Mouse (Mus musculus) lung, postnatal 4 days (tissue): ENCODE measurements around the gene Zbtb38.
"Not testable (repeated sequence)": the region's sequence is repeated elsewhere in the genome, so short reads cannot be mapped to it uniquely, and the experiment has no call there.

ENCODE experiments used
- DNase-seq, 2 experiments: peaks; one replicate each; pipeline ENCODE4 v3.0.0; 2021

The Zbtb38 gene

DNA sequence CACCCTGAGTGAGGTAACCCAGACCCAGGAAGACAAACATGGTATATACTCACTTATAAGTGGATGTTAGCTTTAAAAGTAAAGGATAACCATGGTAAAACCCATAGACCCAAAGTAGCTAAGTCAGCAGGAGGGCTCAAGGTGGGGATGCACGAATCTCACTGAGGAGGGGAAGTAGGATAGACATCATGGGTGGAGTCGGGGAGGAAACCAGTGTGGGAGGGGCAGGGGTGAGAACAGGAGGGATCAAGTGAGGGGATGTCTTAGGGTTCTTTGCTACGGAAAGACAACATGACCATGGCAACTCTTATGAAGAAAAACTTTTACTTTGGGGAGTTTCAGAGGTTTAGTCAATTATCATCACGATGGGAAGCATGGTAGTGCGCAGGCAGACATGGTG, 74.0 kb downstream of the Zbtb38 start:
- no peak for DNase-seq

DNA sequence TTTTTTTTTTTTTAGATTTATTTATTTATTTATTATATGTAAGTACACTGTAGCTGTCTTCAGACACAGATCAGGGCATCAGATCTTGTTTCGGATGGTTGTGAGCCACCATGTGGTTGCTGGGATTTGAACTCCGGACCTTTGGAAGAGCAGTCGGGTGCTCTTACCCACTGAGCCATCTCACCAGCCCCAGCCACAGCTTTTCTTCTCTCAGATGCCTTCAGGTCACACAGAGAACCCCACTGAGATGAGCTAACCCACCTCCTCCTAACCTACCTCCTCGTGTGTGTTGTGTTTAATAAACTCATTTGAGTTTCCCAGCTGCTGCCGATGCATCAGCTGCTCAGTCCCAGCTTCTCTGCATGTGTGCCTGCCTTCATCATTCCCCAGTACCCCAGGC, 74.9 kb downstream of the Zbtb38 start:
- DNase-seq, result not testable (repeated sequence)

DNA sequence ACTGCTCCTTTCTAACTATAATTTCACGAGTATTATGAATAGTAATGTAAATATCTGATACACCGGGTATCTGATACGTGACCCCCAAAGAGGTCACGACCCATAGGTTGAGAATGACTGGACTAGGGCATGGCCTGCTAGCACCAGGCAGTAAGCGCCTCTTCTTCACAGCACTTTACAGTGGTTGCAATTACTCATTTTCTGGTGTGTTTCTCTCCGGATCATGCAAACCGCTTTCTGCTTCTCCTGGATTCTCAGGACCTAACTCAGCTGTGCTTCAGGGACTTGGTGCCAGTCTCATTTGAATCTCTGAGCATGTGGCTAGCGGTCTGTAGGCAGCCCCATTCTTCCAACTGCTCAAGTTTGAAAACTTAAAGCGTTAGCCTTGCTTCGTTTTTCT, 76.0 kb downstream of the Zbtb38 start:
- no peak for DNase-seq

DNA sequence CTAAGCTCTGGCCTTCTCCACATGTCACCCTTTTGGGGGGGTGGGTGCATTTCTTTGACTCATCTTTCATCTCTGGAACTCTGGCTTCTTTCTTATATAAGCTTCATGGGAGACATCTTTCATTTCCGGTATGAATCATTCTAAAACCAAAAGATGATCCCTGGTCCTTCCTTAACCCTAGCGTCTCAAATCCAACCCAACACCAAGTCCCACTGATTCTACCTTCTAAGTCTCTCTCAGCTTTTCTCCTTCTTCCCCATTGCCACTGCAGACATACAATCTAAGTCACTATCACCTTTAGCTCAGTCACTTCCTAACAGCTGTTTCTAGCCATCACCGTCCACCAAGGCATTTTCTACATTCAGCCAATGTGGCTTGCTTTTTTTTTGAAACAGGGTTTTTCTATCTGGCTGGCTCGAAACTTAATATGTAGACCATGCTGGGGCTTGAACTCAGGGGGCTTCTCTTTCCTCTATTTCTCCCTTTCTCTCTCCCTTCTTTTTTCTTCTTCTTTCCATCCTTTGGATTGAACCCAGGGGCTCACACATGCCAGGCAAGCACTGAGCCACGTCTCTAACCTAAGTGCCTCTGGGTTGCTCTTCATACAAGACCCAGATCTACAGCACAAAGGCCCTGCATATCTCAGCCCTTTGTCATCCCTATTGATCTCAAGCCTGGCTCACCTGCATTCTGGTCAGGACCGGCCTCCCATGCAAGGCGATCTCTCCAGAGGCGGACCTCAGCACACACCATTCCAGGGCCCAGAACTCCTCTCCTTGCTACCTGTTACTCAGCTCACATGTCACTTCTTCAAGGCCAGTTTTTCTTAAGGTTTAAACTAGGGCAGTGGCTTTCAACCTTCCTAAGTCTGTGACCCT, 76.6 kb downstream of the Zbtb38 start:
- no peak for DNase-seq

DNA sequence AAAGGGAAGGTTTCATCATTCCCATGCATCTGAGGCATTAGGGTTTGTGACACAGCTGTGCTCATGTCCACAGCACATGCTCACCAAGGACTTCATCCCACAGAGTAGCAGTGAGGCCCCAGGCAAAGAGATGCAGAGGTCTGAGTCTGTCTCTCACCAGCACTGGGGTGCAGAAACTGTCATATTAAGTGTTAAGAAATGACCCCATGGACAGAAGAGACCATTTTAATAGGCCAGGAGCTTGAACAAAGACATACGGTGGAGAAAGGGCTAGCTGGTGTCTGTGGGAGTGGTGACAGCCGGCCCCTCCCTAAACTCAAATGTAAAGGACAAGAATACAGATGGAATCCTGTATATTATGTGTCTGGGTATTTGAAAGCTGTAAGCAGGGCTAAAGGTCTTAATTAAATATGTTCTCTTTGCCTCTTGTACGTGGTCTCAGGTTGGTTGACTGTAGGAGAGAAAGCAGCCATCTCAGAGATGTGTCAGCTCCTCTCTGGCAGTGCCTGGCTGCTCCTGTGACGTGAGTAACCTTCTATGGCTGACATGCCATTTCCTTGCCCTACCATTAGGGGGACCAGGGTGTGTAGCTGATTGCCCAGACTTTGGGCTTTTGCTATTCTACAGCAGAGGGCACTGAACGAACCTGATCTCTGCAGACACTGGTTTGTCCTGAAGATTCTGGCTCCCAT, 77.4 kb downstream of the Zbtb38 start:
- DNase-seq, result peak; percentile 38 to 74

DNA sequence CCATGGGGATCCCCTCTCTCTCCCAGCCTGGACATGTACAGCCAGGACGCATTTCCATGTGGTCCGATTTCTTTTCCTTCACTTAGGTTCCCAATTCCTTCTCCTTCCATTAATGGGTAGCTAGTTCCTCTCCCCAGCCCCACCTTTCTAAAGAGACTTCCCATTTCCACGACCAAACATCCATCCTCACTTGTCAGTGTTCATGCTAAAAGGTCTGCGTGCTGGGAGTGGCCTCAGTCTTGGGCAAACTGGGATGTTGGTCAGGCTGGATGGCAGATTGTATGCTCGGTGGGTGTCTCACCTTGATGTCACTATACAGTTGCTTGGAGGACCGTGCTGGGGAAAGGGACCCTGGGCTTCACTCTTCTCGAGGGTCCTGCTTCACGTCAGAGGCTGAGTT, 78.3 kb downstream of the Zbtb38 start:
- DNase-seq, result no peak

DNA sequence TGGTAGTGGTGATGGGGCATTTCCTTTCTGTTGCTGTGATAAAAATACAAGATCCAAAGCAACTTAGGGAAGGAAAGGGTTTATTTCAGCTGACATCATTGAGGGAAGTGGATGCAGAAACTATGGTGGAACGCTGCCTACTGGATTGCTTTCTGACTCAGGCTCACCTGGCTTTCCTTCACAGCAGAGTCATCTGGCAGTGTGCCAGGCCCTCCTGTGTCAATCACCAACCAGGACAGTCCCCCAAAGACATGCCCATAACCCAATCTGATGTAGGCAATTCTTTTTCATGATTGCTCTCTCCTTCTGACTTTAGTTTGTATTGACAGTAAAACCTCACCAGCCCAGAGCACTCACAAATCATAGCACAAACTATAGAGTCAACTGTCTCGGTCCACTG, 80.2 kb downstream of the Zbtb38 start:
- DNase-seq, result no peak

DNA sequence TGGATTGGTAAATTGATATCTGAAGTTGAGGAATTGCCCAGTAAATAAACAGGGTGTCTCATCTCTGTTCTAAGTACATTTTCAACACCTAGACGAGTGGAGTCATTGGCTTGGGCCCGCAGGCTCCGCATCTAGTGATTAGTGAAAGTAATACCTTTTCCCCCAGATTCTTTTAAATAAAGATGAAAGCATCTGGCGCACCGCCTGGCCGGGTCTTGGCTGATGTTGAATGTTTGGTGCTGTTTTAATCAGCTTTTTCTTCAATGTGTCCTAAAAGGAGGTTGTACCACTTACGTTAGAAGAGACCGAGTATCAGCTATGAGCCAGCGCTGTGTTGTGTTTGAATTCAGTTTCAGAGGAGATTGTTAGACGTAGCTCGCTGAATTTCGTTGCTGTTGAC, 81.4 kb downstream of the Zbtb38 start:
- peak in 1 of 2 experiments; percentile 37 for DNase-seq

DNA sequence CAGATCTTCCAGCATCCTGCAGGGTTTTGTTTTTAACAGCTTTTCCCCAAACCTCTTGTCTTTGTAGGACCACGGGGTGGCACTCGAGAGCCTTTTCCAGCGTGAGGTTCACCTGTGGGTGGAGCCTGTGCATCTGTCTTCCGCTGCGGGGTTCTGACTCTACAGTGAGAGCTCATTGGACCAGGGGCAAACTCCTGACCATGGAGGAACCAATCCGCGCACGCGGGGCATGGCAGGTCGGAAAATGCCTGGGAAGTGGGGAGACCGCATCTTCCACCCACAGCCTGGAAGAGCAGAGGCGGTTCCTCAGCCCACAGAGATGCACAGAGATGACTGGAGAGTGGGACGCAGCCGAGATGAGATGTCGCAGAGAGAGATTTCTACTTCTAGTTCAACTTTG, 82.8 kb downstream of the Zbtb38 start:
- DNase-seq, result peak; percentile 95

DNA sequence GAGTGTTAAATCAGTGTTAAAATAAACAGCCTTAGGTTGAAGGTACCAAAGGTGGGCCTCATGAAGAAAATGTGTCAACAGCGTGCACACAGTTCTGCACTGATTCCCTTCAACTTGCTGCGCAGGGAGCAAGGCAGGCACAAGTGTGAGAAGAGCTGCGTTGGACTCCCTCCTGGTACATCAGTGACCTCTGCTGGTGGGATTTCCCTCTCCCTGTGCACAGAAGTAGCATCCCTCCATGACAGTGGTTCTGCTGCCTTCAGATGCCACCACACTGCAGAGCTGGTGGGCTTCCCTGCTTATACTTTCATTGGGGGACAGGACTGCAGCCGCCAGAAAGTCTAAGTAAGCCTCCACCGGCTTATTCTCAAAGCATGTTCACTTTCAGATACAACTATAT, 84.0 kb downstream of the Zbtb38 start:
- peak; percentile 50 to 74 for DNase-seq

DNA sequence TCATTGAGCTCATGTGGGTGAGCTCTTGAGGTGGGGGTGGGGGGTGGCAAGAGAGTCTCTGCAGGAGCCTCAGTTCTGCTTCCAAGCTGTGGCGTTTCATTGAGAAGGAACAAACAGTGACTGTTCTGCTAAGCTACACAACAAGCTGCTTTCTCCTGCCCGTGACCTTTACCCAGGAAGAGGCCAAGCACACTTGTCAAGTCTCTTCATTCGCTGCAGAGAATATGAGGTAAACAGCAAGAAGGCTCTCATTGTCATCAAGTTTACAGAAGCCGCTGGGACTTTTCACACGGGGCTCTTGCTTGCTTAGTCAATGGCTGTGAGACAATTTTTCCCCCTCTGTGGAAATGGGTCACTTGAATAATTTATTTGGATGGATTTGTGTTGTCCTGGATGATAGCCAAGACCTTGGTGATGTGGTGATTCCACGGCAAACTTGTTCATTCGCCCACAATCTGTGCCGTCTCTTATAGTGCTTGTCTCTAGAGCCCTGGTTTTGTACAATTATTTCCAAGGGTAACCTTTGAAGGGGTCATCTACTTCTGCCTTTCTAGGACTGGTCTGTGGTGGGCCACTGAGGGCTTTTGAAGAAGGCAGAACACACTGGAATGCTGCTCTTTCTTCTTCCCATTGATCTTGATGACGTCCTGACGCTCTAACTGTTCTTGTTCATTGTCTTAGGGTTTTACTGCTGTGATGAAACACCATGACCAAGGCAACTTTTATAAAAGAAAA, 92.0 kb downstream of the Zbtb38 start:
- DNase-seq, result no peak

DNA sequence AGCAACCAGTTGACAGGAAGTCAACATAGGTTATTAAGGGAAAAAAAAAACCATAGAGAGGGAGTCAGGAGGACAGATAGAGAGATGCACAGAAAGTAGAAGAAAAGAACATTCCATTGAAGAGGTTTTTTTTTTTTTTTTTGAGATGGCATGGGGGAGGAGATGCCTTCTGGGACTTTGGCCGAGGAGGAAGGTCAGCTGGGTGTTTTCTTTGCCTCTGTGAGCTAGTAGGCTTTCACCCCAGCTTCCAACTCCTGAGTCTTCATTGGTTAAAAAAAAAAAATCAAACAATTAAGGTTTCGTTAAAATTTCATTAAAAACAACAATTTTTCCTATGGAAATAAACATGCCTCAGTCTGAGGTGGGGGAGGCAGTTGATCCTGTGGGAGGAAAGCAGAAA, 92.8 kb downstream of the Zbtb38 start:
- DNase-seq, result no peak

DNA sequence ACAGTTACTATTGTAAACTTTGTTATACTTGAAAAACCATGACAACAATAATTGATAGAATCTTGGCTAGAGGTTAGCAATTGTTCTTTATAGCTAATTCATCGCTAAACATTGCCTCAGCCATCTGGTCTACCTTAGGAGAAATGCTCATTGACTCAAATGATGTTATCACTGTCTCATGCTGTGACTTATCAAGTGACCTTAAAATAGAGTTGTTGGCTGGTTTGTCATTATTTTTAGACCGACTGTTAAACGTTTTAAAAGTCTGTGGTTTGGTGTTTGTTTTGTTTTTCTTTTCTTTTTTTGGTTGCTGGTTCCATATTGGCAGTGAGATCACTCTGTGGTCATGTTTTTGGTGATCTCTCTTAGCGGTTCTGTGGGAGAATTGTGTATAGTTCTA, 99.1 kb downstream of the Zbtb38 start:
- DNase-seq, result no peak

DNA sequence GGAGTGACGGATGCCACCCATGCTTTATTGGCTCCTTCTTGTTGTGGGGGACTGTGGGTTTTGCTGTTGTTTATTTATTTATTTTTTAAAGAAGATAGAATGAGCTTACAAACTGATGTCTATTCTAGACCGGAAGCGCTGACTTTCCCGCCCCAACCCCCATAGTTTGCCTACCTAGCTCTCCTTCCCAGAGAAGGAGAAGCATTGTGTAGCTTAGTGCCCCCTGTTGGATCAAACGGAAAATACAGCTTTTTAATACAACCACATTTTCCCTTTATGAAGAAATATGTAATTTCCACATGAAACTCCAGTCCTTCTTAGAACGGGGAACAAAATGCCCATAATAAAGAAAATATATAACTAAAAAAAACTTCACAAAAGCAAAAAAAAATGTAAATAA, 99.9 kb downstream of the Zbtb38 start:
- DNase-seq, result no peak

DNA sequence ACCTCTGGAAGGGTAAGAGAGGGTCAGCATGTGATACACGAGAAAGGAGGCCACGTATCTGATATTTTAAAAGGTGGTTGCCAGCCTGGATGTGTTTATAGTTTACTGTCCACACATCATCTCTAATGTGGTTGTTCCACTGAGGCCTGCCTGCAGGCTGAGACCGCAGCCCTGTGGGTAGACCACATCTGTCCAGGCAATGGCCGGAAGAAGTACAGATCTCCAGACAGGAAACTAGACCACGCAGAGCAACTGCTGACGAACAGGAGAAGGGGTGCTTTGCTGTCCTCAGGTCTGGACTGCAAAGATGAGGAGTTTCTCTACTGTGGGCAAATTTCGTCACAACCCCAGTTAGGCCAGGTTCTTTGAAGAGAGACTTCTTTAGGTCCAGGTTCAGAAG, 101.8 kb downstream of the Zbtb38 start:
- DNase-seq, result no peak

DNA sequence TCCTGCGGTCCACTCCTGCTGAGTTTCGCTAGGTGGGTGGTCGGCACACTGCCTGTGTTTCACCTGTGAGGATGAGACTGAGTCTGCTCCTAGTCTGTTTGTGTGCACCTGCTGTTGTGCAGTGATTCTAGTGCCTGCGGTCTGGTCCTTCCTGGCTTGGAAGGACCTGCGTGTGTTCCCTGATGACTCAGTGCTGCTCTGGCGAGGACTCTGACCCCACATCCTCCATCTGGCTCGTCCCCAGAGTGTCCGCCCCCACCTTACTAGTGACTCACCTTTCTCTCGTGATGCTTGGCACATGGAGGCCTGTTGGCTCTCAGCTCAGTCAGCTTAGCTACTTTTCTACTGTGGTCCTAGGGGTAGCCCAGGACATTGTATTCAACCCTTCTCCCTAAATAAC, 102.7 kb downstream of the Zbtb38 start:
- no peak for DNase-seq

DNA sequence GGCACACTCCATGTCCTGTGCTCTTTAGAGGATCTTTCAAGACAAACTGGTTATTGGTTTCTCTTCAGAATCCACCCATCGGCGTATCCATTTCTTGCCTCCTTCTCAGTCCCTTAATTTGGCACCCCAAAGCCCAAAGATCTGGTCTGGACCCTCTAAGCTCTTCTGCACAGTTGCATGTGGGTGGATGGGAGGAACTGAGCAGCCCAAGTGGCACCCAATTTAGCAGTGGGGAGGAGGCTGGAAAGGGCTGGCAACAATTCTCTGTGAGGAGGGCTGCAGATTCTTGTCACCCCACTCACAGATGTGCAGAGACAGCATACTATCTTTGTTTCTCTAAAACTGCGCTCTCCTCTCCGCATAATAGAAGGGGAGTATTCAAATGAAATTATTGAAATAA, 103.3 kb downstream of the Zbtb38 start:
- no peak for DNase-seq

DNA sequence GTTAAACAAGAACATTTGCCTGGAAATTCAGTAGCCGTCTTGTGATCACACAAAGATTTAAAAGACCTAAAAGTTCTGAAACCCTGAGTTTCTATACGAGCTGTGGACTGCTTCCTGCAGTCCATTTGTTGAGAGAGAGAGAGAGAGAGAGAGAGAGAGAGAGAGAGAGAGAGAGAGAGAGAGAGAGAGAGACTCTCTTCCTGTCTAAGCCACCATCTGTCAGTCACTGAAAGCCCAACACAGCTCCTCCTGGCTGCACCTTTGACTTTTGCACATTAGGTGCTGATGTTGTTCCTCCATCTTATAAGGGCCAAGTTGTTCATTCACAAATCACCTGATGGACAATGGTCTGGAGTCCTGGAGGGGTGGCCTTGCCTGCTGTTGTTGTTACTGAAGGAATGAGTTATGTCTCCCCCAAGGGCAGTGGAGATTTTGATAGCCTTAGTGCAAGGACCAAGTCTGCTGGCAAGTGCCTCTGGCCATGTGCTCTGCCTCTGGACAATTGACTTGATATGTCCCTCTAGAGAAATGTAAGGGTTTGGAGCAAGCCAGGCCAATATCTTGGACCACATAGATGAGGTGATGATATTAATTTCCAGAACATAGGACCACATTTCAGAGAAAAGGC, 105.8 kb downstream of the Zbtb38 start:
- peak in 1 of 2 experiments; percentile 2 for DNase-seq

DNA sequence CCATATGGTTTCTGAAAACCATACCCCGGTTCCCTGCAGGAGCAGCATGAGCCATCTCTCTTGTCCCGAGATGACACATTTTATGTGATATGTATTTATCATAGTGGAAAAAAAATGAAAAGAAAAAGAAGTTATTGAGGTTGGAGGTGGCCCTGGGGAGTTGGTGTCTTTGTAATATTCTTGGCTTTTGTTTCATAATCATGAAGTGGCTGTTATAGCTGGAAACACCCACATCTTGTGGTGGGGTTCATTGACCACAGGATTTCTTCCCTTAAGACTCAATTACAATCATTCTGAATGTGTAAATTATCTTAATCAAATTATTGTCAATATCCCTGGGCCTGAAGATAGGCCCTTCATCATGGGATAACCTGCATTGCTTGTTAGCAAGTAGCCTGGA, 107.8 kb downstream of the Zbtb38 start:
- no peak for DNase-seq

DNA sequence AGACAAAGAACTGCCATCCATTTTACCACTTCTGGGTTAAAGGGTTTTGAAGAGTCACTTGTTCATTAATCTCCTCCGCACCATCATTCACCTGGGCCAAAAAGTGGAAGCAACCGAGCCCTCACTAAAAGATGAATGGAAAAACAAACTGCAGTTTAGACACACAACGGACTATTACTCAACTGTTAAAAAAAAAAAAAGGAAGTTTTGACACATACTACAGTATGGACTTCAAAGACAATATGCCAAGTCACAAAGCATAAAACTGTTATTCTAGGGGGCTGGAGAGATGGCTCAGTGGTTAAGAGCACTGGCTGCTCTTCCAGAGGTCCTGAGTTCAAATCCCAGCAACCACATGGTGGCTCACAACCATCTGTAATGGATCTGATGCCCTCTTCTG, 108.6 kb downstream of the Zbtb38 start:
- peak in 1 of 2 experiments; percentile 3 for DNase-seq

DNA sequence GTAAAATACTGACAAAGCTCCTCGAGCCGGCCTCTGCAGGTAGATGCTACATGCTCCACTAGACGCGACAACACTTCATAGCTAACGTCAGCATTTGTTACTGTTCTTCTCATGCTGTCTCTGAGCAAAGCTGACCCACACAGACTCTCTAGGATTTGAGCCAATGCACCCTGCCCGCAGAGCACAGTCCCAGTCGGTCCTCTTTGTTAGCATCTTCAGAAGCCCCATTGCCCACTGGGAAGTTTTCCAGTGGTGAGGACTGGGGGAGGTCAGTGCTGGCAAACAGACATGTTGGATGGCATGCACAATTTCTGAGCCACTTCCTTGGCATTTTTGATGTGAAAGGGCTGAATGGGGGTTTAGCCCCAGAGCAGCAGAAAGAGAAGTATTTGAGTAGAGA, 113.2 kb downstream of the Zbtb38 start:
- no peak for DNase-seq

DNA sequence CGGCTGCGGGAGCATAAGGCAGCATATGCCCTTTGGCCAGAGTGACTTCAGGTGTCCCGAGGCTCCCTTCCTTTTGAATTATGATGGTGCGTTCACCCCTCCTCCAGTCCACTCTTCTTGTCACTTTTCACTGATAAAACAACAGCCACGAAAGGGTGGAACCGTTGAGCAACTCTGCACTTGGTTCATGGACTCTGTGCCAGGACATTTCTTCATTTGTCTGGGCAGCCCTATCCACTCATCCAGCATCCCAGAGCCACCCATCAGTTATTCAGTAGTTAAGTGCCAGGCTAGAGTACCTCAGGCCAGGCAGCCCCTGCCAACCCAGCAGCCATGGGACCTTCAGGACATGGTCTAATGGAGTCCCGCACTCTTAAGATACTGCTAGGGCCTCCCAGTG, 114.1 kb downstream of the Zbtb38 start:
- DNase-seq, result no peak

DNA sequence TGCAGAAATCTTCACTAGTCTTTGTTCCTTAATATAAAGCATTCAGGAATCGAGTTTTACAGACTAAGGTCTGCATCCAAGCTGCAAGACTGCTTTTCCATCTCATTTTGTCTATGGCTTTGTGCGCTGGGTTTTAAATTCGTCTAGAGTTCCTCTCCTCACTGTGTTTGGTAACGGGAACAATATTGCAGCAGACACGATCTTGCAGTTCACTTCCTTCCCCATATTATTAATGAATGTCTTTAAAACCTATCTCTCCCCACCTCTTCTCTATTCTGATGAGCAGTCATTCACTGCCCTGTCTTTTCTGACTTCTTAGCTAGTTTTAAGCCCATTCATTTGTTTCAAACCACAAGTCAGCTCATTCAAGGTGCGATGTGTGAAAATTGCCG, 115.5 kb downstream of the Zbtb38 start:
- DNase-seq, result no peak
